Mouse (Mus musculus) heart, adult 2 months (tissue): ENCODE results near the gene Cstad. TPM values are rescaled to one million over a fixed set of nuclear protein-coding genes. Genes with fewer than 3 reads are reported as not detected.

Experiments
- DNase-seq, 2 experiments: peaks; one replicate each; pipeline ENCODE4 v3.0.0; 2021
- H3K27ac ChIP-seq: fragments of 200-600 bp; 2 replicates; pipeline ENCODE4 v1.8.1; 2022
- H3K27me3 ChIP-seq: fragments of 200-500 bp; 2 replicates; pipeline ENCODE4 v1.6.1; 2012; ENCODE audit warnings: mild to moderate bottlenecking, low read length, inconsistent platforms, mixed read lengths; ENCODE audit not compliant: control insufficient read depth, insufficient read depth
- H3K36me3 ChIP-seq: fragments of 200-500 bp; 2 replicates; pipeline ENCODE4 v1.6.1; 2012; ENCODE audit warnings: low read length, inconsistent platforms; ENCODE audit not compliant: control insufficient read depth, insufficient read depth
- H3K4me1 ChIP-seq: fragments of 200-500 bp; 2 replicates; pipeline ENCODE4 v1.6.1; 2011; ENCODE audit warnings: low read length; ENCODE audit not compliant: control insufficient read depth, insufficient read depth
- H3K4me3 ChIP-seq: fragments of 200-600 bp; 2 replicates; pipeline ENCODE4 v1.8.1; 2022
- H3K79me2 ChIP-seq: fragments of 200-500 bp; replicated peaks from 2 replicates; pipeline ENCODE4 v1.6.1; 2012; ENCODE audit warnings: mild to moderate bottlenecking, inconsistent platforms, low read length, moderate library complexity, mixed read lengths; ENCODE audit not compliant: control insufficient read depth, insufficient read depth
- H3K9ac ChIP-seq: fragments of 200-500 bp; 2 replicates; pipeline ENCODE4 v1.6.1; 2012; ENCODE audit warnings: low read depth, mild to moderate bottlenecking, control low read depth, inconsistent platforms, low read length, mixed read lengths
- CTCF ChIP-seq: fragments of 200-600 bp; IDR thresholded peaks from 2 replicates; pipeline ENCODE4 v1.8.1; 2022; ENCODE audit warnings: antibody characterized with exemption, mild to moderate bottlenecking, moderate library complexity
- EP300 ChIP-seq: fragments of 200-500 bp; IDR thresholded peaks from 2 replicates; pipeline ENCODE4 v1.6.1; 2011; ENCODE audit warnings: low read depth, low read length, control low read depth; ENCODE audit not compliant: insufficient read depth
- POLR2A ChIP-seq: fragments of 200-500 bp; IDR thresholded peaks from 2 replicates; pipeline ENCODE4 v1.6.1; 2011; ENCODE audit warnings: mild to moderate bottlenecking, low read depth, low read length, control low read depth; ENCODE audit not compliant: insufficient read depth
- WGBS: fragments of 180-500 bp; shearing (Covaris S2); methylation state at CpG from one replicate; pipeline ENCODE4 v1.1.7; 2018; 5-methylcytosine and 5-hydroxymethylcytosine counted together
- intact Hi-C: fragments of 180-260 bp; cut with DNase I; formaldehyde crosslinking; loops from one replicate; pipeline ENCODE4 v1.15.1; 2025
- polyA plus RNA-seq: library from polyadenylated mRNA; depleted of rRNA; stranded (reverse); fragments of >200 nt; gene quantifications from 2 replicates; pipeline ENCODE4 v1.2.3, GENCODE M21; 2012
- total RNA-seq, 2 experiments: library from RNA; stranded (reverse); gene quantifications; 2 replicates each; pipeline ENCODE4 v1.2.3; 2021

The Cstad gene
- total and polyA plus RNA-seq, 3 experiments = 0.73 to 1.0 (median 0.76) TPM

- Histone ChIP-seq H3K27me3 (no peaks in the 10 kb centered on the region), H3K9ac (peak overlapping the region; percentile 21; the same call in 1 of the 2 replicates), H3K27ac (peak overlapping the region; percentile 57; the same call in 1 of the 2 replicates), H3K36me3 (no peaks in the 10 kb centered on the region), H3K79me2 (no peaks in the 10 kb centered on the region), H3K4me1 (peaks cover 12% of the 10 kb centered on the region), H3K4me3 (peak overlapping the region; percentile 1; the same call in 1 of the 2 replicates)
- TF ChIP-seq CTCF = no peak
- TF ChIP-seq POLR2A = no peak
- no peak for TF ChIP-seq EP300
- 7% methylated on average over 32 of the region's 32 CpGs for WGBS
- DNase-seq = peak; percentile 60 to 65
- intact Hi-C loops = no loop called here
These were observed 10.3 kb downstream of the Cstad start for GRCm38 (mm10) chr2:30604880-30605761.

GRCm38 (mm10) chr2:30605762-30606051 lies 10.9 kb downstream of the Cstad start:
- no peak overlapping the region for H3K9ac ChIP-seq

GRCm38 (mm10) chr2:30606621-30607052 lies 11.8 kb downstream of the Cstad start:
- Histone ChIP-seq H3K27me3 (no peaks in the 10 kb centered on the region), H3K4me1 (peaks cover 7% of the 10 kb centered on the region), H3K4me3 (no peak overlapping the region), H3K27ac (no peak overlapping the region; the same call in 1 of the 2 replicates), H3K36me3 (no peaks in the 10 kb centered on the region), H3K9ac (no peak overlapping the region), H3K79me2 (no peaks in the 10 kb centered on the region)
- WGBS = 44% methylated on average over 23 of the region's 23 CpGs
- peak in 1 of 2 experiments; percentile 22 for DNase-seq
- intact Hi-C loops = no loop called here
- TF ChIP-seq CTCF = no peak

More at GRCm38 (mm10) chr2:30605762-30606051, 10.9 kb downstream of the Cstad start:
- WGBS = 31% methylated on average over 6 of the region's 6 CpGs
- intact Hi-C loops = no loop called here
- peaks cover 11% of the 10 kb centered on the region for H3K4me1 ChIP-seq
- H3K36me3 ChIP-seq = no peaks in the 10 kb centered on the region
- H3K27ac ChIP-seq = peak overlapping the region; percentile 57; the same call in 1 of the 2 replicates
- H3K27me3 ChIP-seq = no peaks in the 10 kb centered on the region
- peak in 1 of 2 experiments; percentile 26 for DNase-seq
- H3K4me3 ChIP-seq = no peak overlapping the region
- no peak for TF ChIP-seq EP300
- TF ChIP-seq POLR2A = no peak
- no peak for TF ChIP-seq CTCF
- H3K79me2 ChIP-seq = no peaks in the 10 kb centered on the region

GRCm38 (mm10) chr2:30607941-30608340 lies 13.1 kb downstream of the Cstad start:
- TF ChIP-seq POLR2A (no peak), CTCF (no peak), EP300 (no peak)
- WGBS = 70% methylated on average over 8 of the region's 8 CpGs
- intact Hi-C loops = no loop called here

GRCm38 (mm10) chr2:30608690-30609201 lies 13.9 kb downstream of the Cstad start:
- TF ChIP-seq CTCF = no peak
- no peak for TF ChIP-seq POLR2A
- no peak for TF ChIP-seq EP300
- peaks cover 3% of the 10 kb centered on the region for H3K4me1 ChIP-seq
- intact Hi-C loops = no loop called here
- H3K36me3 ChIP-seq = no peaks in the 10 kb centered on the region
- 86% methylated on average over 10 of the region's 10 CpGs for WGBS
- H3K4me3 ChIP-seq = no peak overlapping the region
- no peaks in the 10 kb centered on the region for H3K79me2 ChIP-seq
- H3K27ac ChIP-seq = no peak overlapping the region
- H3K9ac ChIP-seq = no peak overlapping the region
- no peak for DNase-seq
- H3K27me3 ChIP-seq = no peaks in the 10 kb centered on the region

More at GRCm38 (mm10) chr2:30607941-30608340, 13.1 kb downstream of the Cstad start:
- no peak overlapping the region for H3K4me3 ChIP-seq
- H3K4me1 ChIP-seq = peaks cover 3% of the 10 kb centered on the region
- H3K27ac ChIP-seq = no peak overlapping the region
- no peak overlapping the region for H3K9ac ChIP-seq
- H3K79me2 ChIP-seq = no peaks in the 10 kb centered on the region
- H3K36me3 ChIP-seq = no peaks in the 10 kb centered on the region
- no peaks in the 10 kb centered on the region for H3K27me3 ChIP-seq
- no peak for DNase-seq

GRCm38 (mm10) chr2:30613574-30613973 lies 18.7 kb downstream of the Cstad start:
- DNase-seq = peak; percentile 69 to 70
- Histone ChIP-seq H3K27ac (peak overlapping the region; percentile 36), H3K79me2 (no peaks in the 10 kb centered on the region), H3K36me3 (no peaks in the 10 kb centered on the region), H3K4me3 (no peak overlapping the region), H3K9ac (0 out of 2 replicates have a peak overlapping the region, but pooled peaks have one; percentile 19), H3K27me3 (no peaks in the 10 kb centered on the region), H3K4me1 (peaks cover 6% of the 10 kb centered on the region; the same call in 1 of the 2 replicates)
- intact Hi-C loops = loop anchor here (1.0 to 2.0 kb wide), 2 partner anchors 63 to 181 kb away; no protein-coding TSS in a partner anchor
- WGBS = 4% methylated on average over 18 of the region's 18 CpGs
- TF ChIP-seq POLR2A = peak; percentile 35; the same call in 1 of the 2 replicates
- TF ChIP-seq EP300 = peak; percentile 44; the same call in 1 of the 2 replicates
- peak; percentile 62 for TF ChIP-seq CTCF
